Mouse (Mus musculus) forebrain, postnatal 0 days (tissue): ENCODE results near the gene Ppp1r1b. TPM values are rescaled to one million over a fixed set of nuclear protein-coding genes. Genes with fewer than 3 reads are reported as not detected.
A peak's percentile ranks its signal among the peaks of the same experiment; 100 is the strongest.

Source experiments
- ATAC-seq: fragments of 200-750 bp; cut with Nextera tagmentation; 2 replicates; pipeline ENCODE4 v1.8.0; 2017; ENCODE audit warnings: mild to moderate bottlenecking, moderate library complexity
- DNase-seq: peaks from one replicate; pipeline ENCODE4 v3.0.0-alpha.2; 2015
- H3K27ac ChIP-seq: fragments of 300-500 bp; sonication (generic); 2 replicates; pipeline ENCODE4 v1.5.1; 2014; ENCODE audit warnings: low read depth, mild to moderate bottlenecking, antibody characterized with exemption, low read length, moderate library complexity, mixed read lengths
- H3K27me3 ChIP-seq: fragments of 300-500 bp; sonication (generic); 2 replicates; pipeline ENCODE4 v1.6.1; 2014; ENCODE audit warnings: mild to moderate bottlenecking, low read length, mixed read lengths; ENCODE audit not compliant: insufficient read depth
- H3K36me3 ChIP-seq: fragments of 300-500 bp; sonication (generic); 2 replicates; pipeline ENCODE4 v1.6.1; 2014; ENCODE audit warnings: mild to moderate bottlenecking, moderate library complexity; ENCODE audit not compliant: insufficient read depth
- H3K4me1 ChIP-seq: fragments of 300-500 bp; sonication (generic); 2 replicates; pipeline ENCODE4 v1.6.1; 2014; ENCODE audit warnings: antibody characterized with exemption; ENCODE audit not compliant: insufficient read depth
- H3K4me2 ChIP-seq: fragments of 300-500 bp; sonication (generic); 2 replicates; pipeline ENCODE4 v1.6.1; 2014; ENCODE audit warnings: low read depth, mild to moderate bottlenecking, moderate library complexity
- H3K4me3 ChIP-seq: fragments of 300-500 bp; sonication (generic); 2 replicates; pipeline ENCODE4 v1.5.1; 2014; ENCODE audit warnings: low read depth, low read length, mixed read lengths
- H3K9ac ChIP-seq: fragments of 300-500 bp; sonication (generic); 2 replicates; pipeline ENCODE4 v1.6.1; 2014; ENCODE audit warnings: mild to moderate bottlenecking
- H3K9me3 ChIP-seq: fragments of 300-500 bp; sonication (generic); 2 replicates; pipeline ENCODE4 v1.6.1; 2016; ENCODE audit warnings: low read length
- CTCF ChIP-seq: sonication (generic); IDR thresholded peaks from 2 replicates; pipeline ENCODE4 v1.5.1; 2016; ENCODE audit warnings: antibody characterized with exemption, control low read depth, low read depth
- WGBS: fragments of 180-500 bp; shearing (Covaris S2); extraction: QIAGEN DNeasy Blood & Tissue Kit; methylation state at CpG from one replicate; pipeline ENCODE4 v1.1.7; 2014; 5-methylcytosine and 5-hydroxymethylcytosine counted together
- polyA plus RNA-seq: library from polyadenylated mRNA; unstranded; fragments of >200 nt; fragmentation: Nextera tagmentation; extraction: Ambion mirVana; gene quantifications from 2 replicates; pipeline ENCODE4 v1.2.1, GENCODE M21; 2015
- total RNA-seq: library from RNA; depleted of rRNA; stranded (reverse); fragments of >200 nt; gene quantifications from 2 replicates; pipeline ENCODE4 v1.2.3, GENCODE M21; 2014

The Ppp1r1b gene
- total and polyA plus RNA-seq, 2 experiments from 2014 or later, result 19.4 to 91.4 TPM

GRCm38 (mm10) chr11:98364410-98364809 lies 16.2 kb downstream of the Ppp1r1b start:
- DNase-seq (no peak), ATAC-seq (no peak)
- no peak for TF ChIP-seq CTCF
- Histone ChIP-seq H3K27ac (no peak overlapping the region), H3K27me3 (no peaks in the 10 kb centered on the region), H3K36me3 (no peaks in the 10 kb centered on the region), H3K4me3 (no peak overlapping the region), H3K4me2 (no peak overlapping the region), H3K9me3 (no peaks in the 10 kb centered on the region), H3K4me1 (peaks cover 6% of the 10 kb centered on the region; the same call in 1 of the 2 replicates), H3K9ac (no peak overlapping the region)
- WGBS, result 88% methylated on average over 5 of the region's 5 CpGs

DNA sequence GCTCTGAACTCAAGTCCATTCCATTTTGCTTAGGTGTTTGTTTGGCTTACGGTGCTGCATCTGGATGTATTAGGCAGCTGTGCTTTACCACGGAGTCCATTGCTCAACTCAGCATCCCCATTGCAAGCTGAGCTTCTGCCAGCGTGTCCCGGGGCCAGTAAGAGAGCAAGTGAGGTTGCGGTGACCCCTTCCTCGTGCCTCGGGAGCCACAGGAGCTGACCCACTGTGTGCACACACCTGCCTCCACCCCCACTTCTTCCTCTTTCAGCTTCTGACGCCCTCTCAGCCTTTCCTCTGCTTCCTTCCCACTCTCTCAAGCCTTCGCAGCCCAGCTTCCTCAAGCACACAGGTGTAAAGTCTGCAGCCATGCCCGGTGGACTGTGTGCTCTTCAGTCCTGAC lies 18.1 kb downstream of the Ppp1r1b start:
- Histone ChIP-seq H3K9me3 (no peaks in the 10 kb centered on the region), H3K4me2 (no peak overlapping the region), H3K27me3 (no peaks in the 10 kb centered on the region), H3K4me1 (peaks cover 5% of the 10 kb centered on the region; the same call in 1 of the 2 replicates), H3K9ac (no peak overlapping the region), H3K4me3 (no peak overlapping the region), H3K27ac (no peak overlapping the region), H3K36me3 (no peaks in the 10 kb centered on the region)
- ATAC-seq (no peak), DNase-seq (no peak)
- 83% methylated on average over 10 of the region's 10 CpGs for WGBS
- no peak for TF ChIP-seq CTCF

DNA sequence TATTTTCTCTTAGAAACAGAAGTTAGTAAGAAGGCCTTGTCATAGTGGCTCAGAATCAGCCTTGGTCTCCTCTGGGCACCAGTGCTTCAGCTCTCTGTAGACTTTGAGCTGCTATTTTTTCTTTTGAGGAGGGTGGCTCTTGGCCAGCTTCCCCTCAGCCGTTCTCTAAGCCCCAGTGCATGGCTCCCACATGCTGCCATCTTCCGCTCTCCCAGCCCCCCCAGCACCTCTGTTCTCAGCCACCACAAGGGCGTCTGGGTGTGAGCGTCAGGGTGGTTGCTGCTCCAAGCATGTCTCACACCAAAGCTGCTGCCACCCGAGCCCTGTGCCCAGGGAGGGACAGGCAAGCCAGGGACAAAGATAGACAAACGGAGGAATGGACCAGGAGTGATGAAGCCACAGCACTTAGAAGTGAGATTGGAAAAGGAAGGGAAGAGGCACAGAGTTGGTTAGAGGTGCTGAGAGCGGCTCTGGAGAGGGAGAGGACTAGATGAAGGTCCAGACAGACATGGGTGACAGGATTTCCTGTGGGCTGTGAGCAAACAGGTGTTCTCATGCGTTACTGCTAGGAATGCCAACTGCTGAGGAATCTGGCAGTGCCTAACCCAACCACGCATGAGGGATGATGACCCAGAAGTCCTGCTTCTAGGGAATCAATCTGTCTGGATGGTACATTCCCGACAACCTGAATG lies 19.1 kb downstream of the Ppp1r1b start:
- no peak for DNase-seq
- 65% methylated on average over 10 of the region's 10 CpGs for WGBS
- peak; percentile 26; the same call in 1 of the 2 replicates for ATAC-seq

DNA sequence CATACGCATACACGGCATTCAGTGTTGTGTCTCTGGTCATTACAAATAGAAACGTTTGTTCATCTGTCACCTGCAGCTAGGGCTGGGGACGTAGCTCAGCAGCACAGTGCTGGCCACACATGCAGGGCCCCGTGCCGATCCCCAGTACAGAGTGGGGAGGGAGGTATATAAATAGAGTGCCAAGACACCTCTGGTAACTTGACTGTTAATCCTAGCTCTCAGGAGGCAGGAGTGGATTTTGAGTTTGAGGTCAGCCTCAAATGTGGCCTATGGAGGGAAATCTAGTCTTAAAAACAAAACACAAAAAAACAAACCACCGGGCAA lies 19.6 kb downstream of the Ppp1r1b start:
- no peak overlapping the region for H3K4me3 ChIP-seq
- H3K4me2 ChIP-seq, result no peak overlapping the region
- peak overlapping the region; percentile 42; the same call in 1 of the 2 replicates for H3K27ac ChIP-seq
- no peak for TF ChIP-seq CTCF
- DNase-seq (no peak), ATAC-seq (no peak)
- no peaks in the 10 kb centered on the region for H3K36me3 ChIP-seq
- no peak overlapping the region for H3K9ac ChIP-seq
- WGBS, result 83% methylated on average over 7 of the region's 7 CpGs
- H3K9me3 ChIP-seq, result no peaks in the 10 kb centered on the region
- H3K4me1 ChIP-seq, result peaks cover 13% of the 10 kb centered on the region
- H3K27me3 ChIP-seq, result no peaks in the 10 kb centered on the region

More for the DNA sequence above, 19.1 kb downstream of the Ppp1r1b start:
- H3K27ac ChIP-seq, result peak overlapping the region; percentile 42; the same call in 1 of the 2 replicates
- H3K4me2 ChIP-seq, result no peak overlapping the region
- H3K27me3 ChIP-seq, result no peaks in the 10 kb centered on the region
- no peak overlapping the region for H3K9ac ChIP-seq
- H3K4me3 ChIP-seq, result no peak overlapping the region
- TF ChIP-seq CTCF, result no peak
- no peaks in the 10 kb centered on the region for H3K36me3 ChIP-seq
- H3K4me1 ChIP-seq, result peaks cover 13% of the 10 kb centered on the region
- H3K9me3 ChIP-seq, result no peaks in the 10 kb centered on the region

DNA sequence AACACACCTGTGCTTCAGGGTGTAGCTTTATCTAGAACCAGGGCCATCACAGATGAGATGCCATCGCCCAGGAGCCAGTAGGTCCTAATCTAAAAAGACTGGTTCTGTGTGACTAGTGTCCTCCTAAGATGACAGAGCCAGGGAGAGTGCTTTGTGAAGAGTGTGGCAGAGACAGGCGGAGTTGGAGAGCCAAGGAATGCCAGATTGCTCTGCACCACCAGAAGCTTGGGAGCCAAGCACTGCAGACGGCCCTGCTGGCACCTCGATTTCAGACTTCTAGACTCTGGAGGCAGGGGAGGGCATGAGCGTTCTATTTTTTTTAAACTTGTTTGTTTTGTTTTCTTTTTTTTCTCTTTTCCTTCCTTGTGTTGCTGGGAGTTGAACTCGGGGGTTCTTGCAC lies 21.1 kb downstream of the Ppp1r1b start:
- Histone ChIP-seq H3K4me2 (no peak overlapping the region), H3K9me3 (no peaks in the 10 kb centered on the region), H3K4me3 (no peak overlapping the region), H3K27me3 (no peaks in the 10 kb centered on the region), H3K4me1 (peaks cover 13% of the 10 kb centered on the region), H3K36me3 (no peaks in the 10 kb centered on the region), H3K9ac (no peak overlapping the region), H3K27ac (peak overlapping the region; percentile 29)
- ATAC-seq, result peak; percentile 81
- 60% methylated on average over 6 of the region's 6 CpGs for WGBS
- peak; percentile 79 for DNase-seq
- no peak for TF ChIP-seq CTCF

DNA sequence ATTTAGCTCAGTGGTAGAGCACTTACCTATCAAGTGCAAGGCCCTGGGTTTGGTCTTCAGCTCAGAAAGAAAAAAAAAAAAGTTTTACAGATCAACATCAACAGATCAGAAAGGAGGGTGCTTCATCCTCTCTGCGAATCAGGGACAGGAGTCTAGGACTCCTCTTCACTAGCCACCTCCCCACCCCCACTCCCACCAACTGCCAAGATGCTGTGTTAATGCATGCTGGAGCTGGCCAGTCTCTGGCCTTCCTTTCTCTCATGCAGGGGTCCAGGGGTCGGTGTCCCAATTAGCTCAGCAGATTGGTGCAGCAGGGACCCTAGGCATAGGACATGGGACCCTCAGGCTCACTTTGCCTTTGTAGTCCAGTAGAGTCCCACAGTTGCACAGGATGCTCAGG lies 22.4 kb downstream of the Ppp1r1b start:
- no peak overlapping the region for H3K27ac ChIP-seq
- peaks cover 13% of the 10 kb centered on the region for H3K4me1 ChIP-seq
- peaks cover 10% of the 10 kb centered on the region for H3K36me3 ChIP-seq
- 65% methylated on average over 2 of the region's 2 CpGs for WGBS
- H3K27me3 ChIP-seq, result no peaks in the 10 kb centered on the region
- H3K9ac ChIP-seq, result no peak overlapping the region
- no peak for DNase-seq
- no peaks in the 10 kb centered on the region for H3K9me3 ChIP-seq
- ATAC-seq, result no peak
- TF ChIP-seq CTCF, result no peak
- no peak overlapping the region for H3K4me2 ChIP-seq
- no peak overlapping the region for H3K4me3 ChIP-seq

DNA sequence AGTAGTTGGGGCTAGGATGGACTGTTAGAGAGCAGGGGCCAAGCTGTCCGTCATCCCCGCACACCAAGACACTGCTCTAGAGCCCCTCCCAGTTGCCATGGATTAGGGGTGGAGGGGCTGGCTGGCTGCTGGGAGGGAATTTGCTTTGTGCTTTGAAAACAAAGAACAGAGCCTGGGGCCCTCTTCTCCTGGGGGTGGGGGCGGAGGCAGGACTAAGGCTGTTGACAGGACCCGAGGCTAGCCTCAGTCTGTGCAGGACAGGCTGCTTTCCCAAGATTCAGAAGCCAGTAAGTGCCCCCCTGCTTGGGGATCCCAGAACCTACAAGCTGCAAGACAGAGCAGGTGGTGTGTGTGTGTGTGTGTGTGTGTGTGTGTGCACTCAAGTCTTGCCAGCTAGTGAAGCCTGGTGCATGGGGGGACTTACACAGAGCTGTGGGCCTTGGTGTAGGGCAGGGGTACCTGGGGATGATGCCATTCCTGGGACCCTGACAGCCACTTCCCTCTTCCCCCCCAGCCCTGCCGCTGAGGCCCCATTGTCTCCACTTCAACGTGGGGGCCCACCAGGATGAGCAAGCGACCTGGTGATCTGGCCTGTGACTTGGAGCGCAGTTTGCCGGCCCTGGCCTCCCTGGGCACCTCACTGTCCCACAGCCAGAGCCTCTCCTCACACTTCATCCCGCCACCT lies 23.5 kb downstream of the Ppp1r1b start:
- no peak overlapping the region for H3K4me3 ChIP-seq
- ATAC-seq (peak; percentile 69), DNase-seq (peak; percentile 72)
- H3K4me2 ChIP-seq, result peak overlapping the region; percentile 5; the same call in 1 of the 2 replicates
- no peak for TF ChIP-seq CTCF
- no peaks in the 10 kb centered on the region for H3K27me3 ChIP-seq
- WGBS, result 26% methylated on average over 9 of the region's 10 CpGs
- no peaks in the 10 kb centered on the region for H3K9me3 ChIP-seq
- peaks cover 13% of the 10 kb centered on the region for H3K4me1 ChIP-seq
- H3K9ac ChIP-seq, result no peak overlapping the region
- peaks cover 21% of the 10 kb centered on the region for H3K36me3 ChIP-seq
- H3K27ac ChIP-seq, result peak overlapping the region; percentile 69
